Mouse (Mus musculus): ENCODE results near the gene Ampd2. TPM values are rescaled to one million over a fixed set of nuclear protein-coding genes. Genes with fewer than 3 reads are reported as not detected.

The Ampd2 gene
- 10 to 100 TPM; 56.8 to 68.1 TPM for total RNA-seq (2023)

GRCm38 (mm10) chr3:108086470-108086979 lies at the start of gene Ampd2:
Gene Ampd2, minus strand, starts transcription at chr3:108086651.

GRCm38 (mm10) chr3:108092536-108093115 lies 6.2 kb upstream of the Ampd2 start, which contains the start of gene Gnat2:
Gene Gnat2, plus strand, starts transcription at chr3:108092789.

GRCm38 (mm10) chr3:108044394-108045140 lies 41.9 kb downstream of the Ampd2 start, which contains the start of gene Gstm4:
Gene Gstm4, minus strand, starts transcription at chr3:108044894.

Other genes with a start within 250 kb of the Ampd2 start
- gene Eps8l3, start 209.4 kb downstream of the Ampd2 start, total RNA-seq (2023) = not detected
- gene Gstm5, start 190.8 kb downstream of the Ampd2 start, total RNA-seq (2023) = 1 to 10 TPM; 2.1 to 6.6 TPM
- 1 to 10 TPM in 1 of 2 experiments, under 1 TPM in 1; 0.64 to 1.3 TPM for gene Gstm7, start 154.8 kb downstream of the Ampd2 start, total RNA-seq (2023)
- gene Gstm6, start 142.9 kb downstream of the Ampd2 start, total RNA-seq (2023) = not detected
- gene Gstm3, start 117.4 kb downstream of the Ampd2 start, total RNA-seq (2023) = not detected
- not detected for gene Gstm2, start 100.2 kb downstream of the Ampd2 start, total RNA-seq (2023)
- gene Gstm1, start 68.7 kb downstream of the Ampd2 start, total RNA-seq (2023) = 100 to 1,000 TPM; 114 to 139 TPM
- 1 to 10 TPM; 5.0 to 5.2 TPM for gene Gstm4, start 41.8 kb downstream of the Ampd2 start, total RNA-seq (2023)
- under 1 TPM in 1 of 2 experiments, not detected in 1; 0.56 TPM for gene Gnat2, start 6.1 kb upstream of the Ampd2 start, total RNA-seq (2023)
- 100 to 1,000 TPM; 105 to 110 TPM for gene Gnai3, start 59.5 kb upstream of the Ampd2 start, total RNA-seq (2023)
- gene Gpr61, start 68.2 kb upstream of the Ampd2 start, total RNA-seq (2023) = under 1 TPM in 1 of 2 experiments, not detected in 1; 0.11 TPM
- 1 to 10 TPM; 2.1 to 3.0 TPM for gene Amigo1, start 99.7 kb upstream of the Ampd2 start, total RNA-seq (2023)
- gene Cyb561d1, start 114.6 kb upstream of the Ampd2 start, total RNA-seq (2023) = 10 to 100 TPM; 29.1 to 31.1 TPM
- gene Atxn7l2, start 124.3 kb upstream of the Ampd2 start, total RNA-seq (2023) = 10 to 100 TPM; 12.1 to 12.2 TPM
- gene Sypl2, start 140.0 kb upstream of the Ampd2 start, total RNA-seq (2023) = not detected
- gene Psma5, start 170.3 kb upstream of the Ampd2 start, total RNA-seq (2023) = 10 to 100 TPM; 34.4 to 34.9 TPM
- gene Sort1, start 197.4 kb upstream of the Ampd2 start, total RNA-seq (2023) = 100 to 1,000 TPM; 154 to 156 TPM